Mouse (Mus musculus): ENCODE results near the gene Cd300lg. TPM values are rescaled to one million over a fixed set of nuclear protein-coding genes. Genes with fewer than 3 reads are reported as not detected.

Cd300lg gene
- 0.31 and 0.51 TPM in 2 replicates for polyA plus RNA-seq (2014; fragmentation: Nextera tagmentation; extraction: Ambion mirVana)

- Histone ChIP-seq H3K4me1 (replicated peaks; ENCODE audit: control insufficient read depth, insufficient read depth, low read length) (no peaks in the 10 kb centered on the region; the same call in 1 of the 2 replicates), H3K27ac (ENCODE audit: low read depth) (no peak within 1 kb of the TSS), H3K9ac (ENCODE audit: low read length) (no peak within 1 kb of the TSS), H3K36me3 (ENCODE audit: control insufficient read depth, insufficient read depth, low read length) (no peaks in the 10 kb centered on the region), H3K4me2 (ENCODE audit: low read length) (no peak within 1 kb of the TSS), H3K27me3 (replicated peaks; ENCODE audit: control insufficient read depth, insufficient read depth, low read length) (no peaks in the 10 kb centered on the region), H3K4me3 (ENCODE audit: low read depth, low read length) (no peak within 1 kb of the TSS), H3K9me3 (ENCODE audit: control insufficient read depth, low read length) (peaks cover 11% of the 10 kb centered on the region; the same call in 1 of the 2 replicates)
- DNase-seq (ENCODE audit: low spot score) (no peak), ATAC-seq (replicated peaks; ENCODE audit: low FRiP score, low TSS enrichment, low read depth) (no peak)
- 50% methylated on average over 5 of the region's 5 CpGs for WGBS
These were observed at the start of gene Cd300lg for GRCm38 (mm10) chr11:102041350-102041949. TSS of gene Cd300lg (plus strand) at chr11:102041509.

GRCm38 (mm10) chr11:101991813-101992212, 49.5 kb upstream of the Cd300lg start:
- ATAC-seq (replicated peaks; ENCODE audit: low FRiP score, low TSS enrichment, low read depth) (no peak), DNase-seq (ENCODE audit: low spot score) (no peak)
- no peaks in the 10 kb centered on the region for H3K27me3 ChIP-seq (replicated peaks; ENCODE audit: control insufficient read depth, insufficient read depth, low read length)
- H3K9ac ChIP-seq (ENCODE audit: low read length): no peak overlapping the region
- WGBS: 68% methylated on average over 3 of the region's 3 CpGs
- H3K27ac ChIP-seq (ENCODE audit: low read depth): no peak overlapping the region
- no peaks in the 10 kb centered on the region for H3K9me3 ChIP-seq (ENCODE audit: control insufficient read depth, low read length)
- H3K4me2 ChIP-seq (ENCODE audit: low read length): no peak overlapping the region
- no peaks in the 10 kb centered on the region for H3K36me3 ChIP-seq (ENCODE audit: control insufficient read depth, insufficient read depth, low read length)
- no peaks in the 10 kb centered on the region for H3K4me1 ChIP-seq (replicated peaks; ENCODE audit: control insufficient read depth, insufficient read depth, low read length)
- no peak overlapping the region for H3K4me3 ChIP-seq (ENCODE audit: low read depth, low read length)

GRCm38 (mm10) chr11:101992411-101992810, 48.9 kb upstream of the Cd300lg start:
- no peak overlapping the region for H3K4me3 ChIP-seq (ENCODE audit: low read depth, low read length)
- H3K36me3 ChIP-seq (ENCODE audit: control insufficient read depth, insufficient read depth, low read length): no peaks in the 10 kb centered on the region
- H3K9ac ChIP-seq (ENCODE audit: low read length): no peak overlapping the region
- ATAC-seq (replicated peaks; ENCODE audit: low FRiP score, low TSS enrichment, low read depth) (no peak), DNase-seq (ENCODE audit: low spot score) (no peak)
- 87% methylated on average over 7 of the region's 7 CpGs for WGBS
- no peaks in the 10 kb centered on the region for H3K4me1 ChIP-seq (replicated peaks; ENCODE audit: control insufficient read depth, insufficient read depth, low read length)
- H3K27ac ChIP-seq (ENCODE audit: low read depth): no peak overlapping the region
- no peaks in the 10 kb centered on the region for H3K27me3 ChIP-seq (replicated peaks; ENCODE audit: control insufficient read depth, insufficient read depth, low read length)
- no peaks in the 10 kb centered on the region for H3K9me3 ChIP-seq (ENCODE audit: control insufficient read depth, low read length)
- H3K4me2 ChIP-seq (ENCODE audit: low read length): no peak overlapping the region

- Histone ChIP-seq H3K4me2 (ENCODE audit: low read length) (no peak overlapping the region), H3K9ac (ENCODE audit: low read length) (no peak overlapping the region), H3K4me1 (replicated peaks; ENCODE audit: control insufficient read depth, insufficient read depth, low read length) (no peaks in the 10 kb centered on the region), H3K27ac (ENCODE audit: low read depth) (no peak overlapping the region), H3K27me3 (replicated peaks; ENCODE audit: control insufficient read depth, insufficient read depth, low read length) (no peaks in the 10 kb centered on the region), H3K36me3 (ENCODE audit: control insufficient read depth, insufficient read depth, low read length) (no peaks in the 10 kb centered on the region), H3K4me3 (ENCODE audit: low read depth, low read length) (no peak overlapping the region), H3K9me3 (ENCODE audit: control insufficient read depth, low read length) (no peaks in the 10 kb centered on the region)
- DNase-seq (ENCODE audit: low spot score): no peak
- WGBS: 72% methylated on average over 8 of the region's 8 CpGs
- ATAC-seq (replicated peaks; ENCODE audit: low FRiP score, low TSS enrichment, low read depth): no peak
These were observed 47.2 kb upstream of the Cd300lg start for GRCm38 (mm10) chr11:101994100-101994499.

GRCm38 (mm10) chr11:101995938-101996337, 45.4 kb upstream of the Cd300lg start:
- Histone ChIP-seq H3K4me3 (ENCODE audit: low read depth, low read length) (no peak overlapping the region), H3K27me3 (replicated peaks; ENCODE audit: control insufficient read depth, insufficient read depth, low read length) (no peaks in the 10 kb centered on the region), H3K9me3 (ENCODE audit: control insufficient read depth, low read length) (no peaks in the 10 kb centered on the region), H3K27ac (ENCODE audit: low read depth) (no peak overlapping the region), H3K4me1 (replicated peaks; ENCODE audit: control insufficient read depth, insufficient read depth, low read length) (no peaks in the 10 kb centered on the region), H3K4me2 (ENCODE audit: low read length) (no peak overlapping the region), H3K9ac (ENCODE audit: low read length) (no peak overlapping the region), H3K36me3 (ENCODE audit: control insufficient read depth, insufficient read depth, low read length) (peaks cover 4% of the 10 kb centered on the region; the same call in 1 of the 2 replicates)
- WGBS: 90% methylated on average over 7 of the region's 7 CpGs
- ATAC-seq (replicated peaks; ENCODE audit: low FRiP score, low TSS enrichment, low read depth) (no peak), DNase-seq (ENCODE audit: low spot score) (no peak)

GRCm38 (mm10) chr11:101998258-101998657, 43.1 kb upstream of the Cd300lg start:
- no peak overlapping the region for H3K4me2 ChIP-seq (ENCODE audit: low read length)
- no peak for ATAC-seq (replicated peaks; ENCODE audit: low FRiP score, low TSS enrichment, low read depth)
- H3K36me3 ChIP-seq (ENCODE audit: control insufficient read depth, insufficient read depth, low read length): peaks cover 7% of the 10 kb centered on the region; the same call in 1 of the 2 replicates
- no peak overlapping the region for H3K4me3 ChIP-seq (ENCODE audit: low read depth, low read length)
- H3K27ac ChIP-seq (ENCODE audit: low read depth): no peak overlapping the region
- no peak overlapping the region for H3K9ac ChIP-seq (ENCODE audit: low read length)
- 51% methylated on average over 5 of the region's 5 CpGs for WGBS
- H3K27me3 ChIP-seq (replicated peaks; ENCODE audit: control insufficient read depth, insufficient read depth, low read length): no peaks in the 10 kb centered on the region
- DNase-seq (ENCODE audit: low spot score): no peak
- H3K9me3 ChIP-seq (ENCODE audit: control insufficient read depth, low read length): no peaks in the 10 kb centered on the region
- no peaks in the 10 kb centered on the region for H3K4me1 ChIP-seq (replicated peaks; ENCODE audit: control insufficient read depth, insufficient read depth, low read length)

GRCm38 (mm10) chr11:101999466-101999865, 41.8 kb upstream of the Cd300lg start:
- Histone ChIP-seq H3K4me3 (ENCODE audit: low read depth, low read length) (no peak overlapping the region), H3K4me1 (replicated peaks; ENCODE audit: control insufficient read depth, insufficient read depth, low read length) (no peaks in the 10 kb centered on the region), H3K4me2 (ENCODE audit: low read length) (no peak overlapping the region), H3K36me3 (ENCODE audit: control insufficient read depth, insufficient read depth, low read length) (peaks cover 12% of the 10 kb centered on the region), H3K27ac (ENCODE audit: low read depth) (no peak overlapping the region), H3K9me3 (ENCODE audit: control insufficient read depth, low read length) (0 out of 2 replicates have a peak, but pooled peaks cover 2% of the 10 kb centered on the region), H3K27me3 (replicated peaks; ENCODE audit: control insufficient read depth, insufficient read depth, low read length) (no peaks in the 10 kb centered on the region), H3K9ac (ENCODE audit: low read length) (no peak overlapping the region)
- DNase-seq (ENCODE audit: low spot score): no peak
- no peak for ATAC-seq (replicated peaks; ENCODE audit: low FRiP score, low TSS enrichment, low read depth)
- WGBS: 60% methylated on average over 4 of the region's 4 CpGs

GRCm38 (mm10) chr11:102004251-102004650, 37.1 kb upstream of the Cd300lg start:
- Histone ChIP-seq H3K4me3 (ENCODE audit: low read depth, low read length) (no peak overlapping the region), H3K4me1 (replicated peaks; ENCODE audit: control insufficient read depth, insufficient read depth, low read length) (no peaks in the 10 kb centered on the region), H3K9me3 (ENCODE audit: control insufficient read depth, low read length) (0 out of 2 replicates have a peak, but pooled peaks cover 3% of the 10 kb centered on the region), H3K27ac (ENCODE audit: low read depth) (no peak overlapping the region), H3K36me3 (ENCODE audit: control insufficient read depth, insufficient read depth, low read length) (peaks cover 32% of the 10 kb centered on the region), H3K4me2 (ENCODE audit: low read length) (no peak overlapping the region), H3K27me3 (replicated peaks; ENCODE audit: control insufficient read depth, insufficient read depth, low read length) (no peaks in the 10 kb centered on the region), H3K9ac (ENCODE audit: low read length) (no peak overlapping the region)
- 91% methylated on average over 8 of the region's 8 CpGs for WGBS
- no peak for DNase-seq (ENCODE audit: low spot score)
- no peak for ATAC-seq (replicated peaks; ENCODE audit: low FRiP score, low TSS enrichment, low read depth)

GRCm38 (mm10) chr11:102006271-102006670, 35.0 kb upstream of the Cd300lg start:
- Histone ChIP-seq H3K9me3 (ENCODE audit: control insufficient read depth, low read length) (0 out of 2 replicates have a peak, but pooled peaks cover 3% of the 10 kb centered on the region), H3K9ac (ENCODE audit: low read length) (no peak overlapping the region), H3K36me3 (ENCODE audit: control insufficient read depth, insufficient read depth, low read length) (peaks cover 43% of the 10 kb centered on the region), H3K4me3 (ENCODE audit: low read depth, low read length) (no peak overlapping the region), H3K27me3 (replicated peaks; ENCODE audit: control insufficient read depth, insufficient read depth, low read length) (no peaks in the 10 kb centered on the region), H3K4me1 (replicated peaks; ENCODE audit: control insufficient read depth, insufficient read depth, low read length) (no peaks in the 10 kb centered on the region), H3K27ac (ENCODE audit: low read depth) (no peak overlapping the region), H3K4me2 (ENCODE audit: low read length) (no peak overlapping the region)
- DNase-seq (ENCODE audit: low spot score) (no peak), ATAC-seq (replicated peaks; ENCODE audit: low FRiP score, low TSS enrichment, low read depth) (no peak)
- WGBS: 80% methylated on average over 9 of the region's 9 CpGs

Measured in intestine, embryonic 14.5 days (tissue).